Mouse (Mus musculus) adrenal gland, adult 2 months (tissue): ENCODE measurements at regions not wholly inside any gene's neighbourhood (a gene's known extent, or its start where the extent isn't known, plus 50 kb on each side); places are given as distances from the start of the nearest gene placed in this dataset.
A peak's percentile ranks its signal among the peaks of the same experiment; 100 is the strongest.

ENCODE experiments used
- DNase-seq: peaks from one replicate; pipeline ENCODE4 v3.0.0; 2021

GRCm38 (mm10) chr2:173994301-173995073, 81.6 kb upstream of the Stx16 start:
- DNase-seq: no peak

GRCm38 (mm10) chr2:174004666-174005065, 71.4 kb upstream of the Stx16 start:
- no peak for DNase-seq

GRCm38 (mm10) chr2:174007976-174008349, 68.1 kb upstream of the Stx16 start:
- DNase-seq: no peak

GRCm38 (mm10) chr2:174008350-174009218, 67.5 kb upstream of the Stx16 start:
- no peak for DNase-seq

- DNase-seq: no peak
Observed at GRCm38 (mm10) chr2:174010038-174010437, 66.1 kb upstream of the Stx16 start.

- DNase-seq: no peak
Observed at GRCm38 (mm10) chr2:174011399-174011798, 64.7 kb upstream of the Stx16 start.

GRCm38 (mm10) chr2:174014361-174014760, 61.7 kb upstream of the Stx16 start:
- no peak for DNase-seq

- DNase-seq: no peak
Observed at GRCm38 (mm10) chr2:174015283-174015682, 60.8 kb upstream of the Stx16 start.

GRCm38 (mm10) chr2:174016068-174016467, 60.0 kb upstream of the Stx16 start:
- DNase-seq: no peak

GRCm38 (mm10) chr2:174017042-174017441, 59.1 kb upstream of the Stx16 start:
- DNase-seq: no peak

GRCm38 (mm10) chr2:174017596-174017995, 58.5 kb upstream of the Stx16 start:
- DNase-seq: no peak

- peak; percentile 11 for DNase-seq
Observed at GRCm38 (mm10) chr2:174018002-174018401, 58.1 kb upstream of the Stx16 start.

GRCm38 (mm10) chr2:174018986-174019385, 57.1 kb upstream of the Stx16 start:
- DNase-seq: no peak

GRCm38 (mm10) chr2:174019970-174020369, 56.1 kb upstream of the Stx16 start:
- no peak for DNase-seq

GRCm38 (mm10) chr2:174020447-174020846, 55.7 kb upstream of the Stx16 start:
- no peak for DNase-seq

GRCm38 (mm10) chr2:174021538-174021937, 54.6 kb upstream of the Stx16 start:
- DNase-seq: no peak

GRCm38 (mm10) chr2:174022292-174022691, 53.8 kb upstream of the Stx16 start:
- DNase-seq: no peak

- peak; percentile 59 for DNase-seq
Observed at GRCm38 (mm10) chr2:174025181-174025870, 50.8 kb upstream of the Stx16 start.
